11 mouse cellular contexts compared by ENCODE assay signal in genomic region chr1:86473109-86473760, GRCm38 (mm10). TPM values are rescaled to one million over a fixed set of nuclear protein-coding genes. Genes with fewer than 3 reads are reported as not detected.
A peak's percentile ranks its signal among the peaks of the same experiment; 100 is the strongest.
DNase-seq lines count a peak whose midpoint lies in the region; ATAC-seq and TF ChIP-seq lines count a peak whose summit lies in the region.
"Had no signal": no experiment of that assay in that cellular context is flagged by ENCODE, and none has a peak within 500 bp of the region (broad histone marks: within the 10 kb centered on the region; RNA-seq: fewer than 3 reads in every experiment).

No protein-coding gene starts in this region.

- H3K27me3 ChIP-seq in hindbrain, embryonic 10.5 days (ENCODE audit: insufficient read depth, poor library complexity, severe bottlenecking), result no peaks in the 10 kb centered on the region
- H3K27me3 ChIP-seq in hindbrain, embryonic 14.5 days (ENCODE audit: control insufficient read depth, insufficient read depth, low read length), result no peaks in the 10 kb centered on the region
- no peaks in the 10 kb centered on the region for H3K27me3 ChIP-seq in embryonic facial prominence, embryonic 15.5 days
- H3K27me3 ChIP-seq: megakaryocyte, embryonic 14.5 days had no signal

- in situ Hi-C loops in ES-E14 (cut with MboI; ENCODE audit: low sequenced_read_pairs in 2 of 2, unreplicated experiment in 2 of 2), result no loop called here

- no peak overlapping the region for H3K4me2 ChIP-seq in hindbrain, embryonic 14.5 days (replicated peaks)
- no peak overlapping the region for H3K4me2 ChIP-seq in embryonic facial prominence, embryonic 15.5 days (replicated peaks)

- no peak for ATAC-seq in hindbrain, embryonic 14.5 days (ENCODE audit: low FRiP score)
- ATAC-seq in embryonic facial prominence, embryonic 15.5 days (ENCODE audit: insufficient number of reproducible peaks, low FRiP score, low TSS enrichment, low read depth), result no peak

- 94% methylated on average over 18 of the region's 18 CpGs for WGBS in hindbrain, embryonic 10.5 days
- WGBS in hindbrain, embryonic 14.5 days, result 94% methylated on average over 18 of the region's 18 CpGs
- 89% methylated on average over 18 of the region's 18 CpGs for WGBS in embryonic facial prominence, embryonic 15.5 days
- 82% methylated on average over 17 of the region's 18 CpGs for WGBS in macrophage (ENCODE audit: missing documents)

- peak overlapping the region; percentile 86 for H3K27ac ChIP-seq in hindbrain, embryonic 10.5 days
- H3K27ac ChIP-seq in hindbrain, embryonic 14.5 days, result no peak overlapping the region
- H3K27ac ChIP-seq in ES-E14 (ENCODE audit: insufficient read depth, low read depth, low read length, poor library complexity, severe bottlenecking) (peak overlapping the region; percentile 89; the same call in 1 of the 2 replicates), macrophage (peak overlapping the region; percentile 84)
- peak overlapping the region; percentile 95 for H3K27ac ChIP-seq in embryonic facial prominence, embryonic 15.5 days (replicated peaks)

- H3K36me3 ChIP-seq in hindbrain, embryonic 10.5 days, result no peaks in the 10 kb centered on the region
- no peaks in the 10 kb centered on the region for H3K36me3 ChIP-seq in hindbrain, embryonic 14.5 days (replicated peaks; ENCODE audit: control insufficient read depth, insufficient read depth)
- H3K36me3 ChIP-seq in ES-E14 (ENCODE audit: control insufficient read depth, insufficient read depth, low read length, poor library complexity, severe bottlenecking), result no peaks in the 10 kb centered on the region
- no peaks in the 10 kb centered on the region for H3K36me3 ChIP-seq in embryonic facial prominence, embryonic 15.5 days
- no peaks in the 10 kb centered on the region for H3K36me3 ChIP-seq in macrophage (ENCODE audit: inconsistent target)

- no peaks in the 10 kb centered on the region for H3K9me3 ChIP-seq in hindbrain, embryonic 10.5 days
- H3K9me3 ChIP-seq in hindbrain, embryonic 14.5 days (ENCODE audit: control insufficient read depth, low read length), result no peaks in the 10 kb centered on the region
- no peaks in the 10 kb centered on the region for H3K9me3 ChIP-seq in ES-E14 (ENCODE audit: control insufficient read depth, insufficient read depth, low read depth, low read length)
- H3K9me3 ChIP-seq in embryonic facial prominence, embryonic 15.5 days (replicated peaks), result no peaks in the 10 kb centered on the region

- no peak overlapping the region for H3K9ac ChIP-seq in hindbrain, embryonic 14.5 days
- peak overlapping the region; percentile 66; the same call in 1 of the 2 replicates for H3K9ac ChIP-seq in ES-E14 (ENCODE audit: insufficient read depth, low read depth, low read length, poor library complexity, severe bottlenecking)
- H3K9ac ChIP-seq in embryonic facial prominence, embryonic 15.5 days, result no peak overlapping the region

- no peak overlapping the region for H3K4me3 ChIP-seq in hindbrain, embryonic 10.5 days
- no peak overlapping the region for H3K4me3 ChIP-seq in hindbrain, embryonic 14.5 days (replicated peaks; ENCODE audit: low read length)
- H3K4me3 ChIP-seq in ES-E14 (ENCODE audit: insufficient read depth in 1 of 2, low read depth in 1 of 2, low read length in 2 of 2, poor library complexity in 1 of 2, severe bottlenecking in 1 of 2) (peak overlapping the region; percentile 43 to 66; a peak in 2 of 4 replicates), macrophage (ENCODE audit: inconsistent target) (no peak overlapping the region)
- H3K4me3 ChIP-seq in embryonic facial prominence, embryonic 15.5 days (replicated peaks), result no peak overlapping the region

- no peaks in the 10 kb centered on the region for H3K79me2 ChIP-seq in macrophage (ENCODE audit: inconsistent target)

- no peak for DNase-seq in hindbrain, embryonic 10.5 days (ENCODE audit: low spot score)
- DNase-seq in hindbrain, embryonic 14.5 days (ENCODE audit: low spot score), result no peak
- no peak for DNase-seq in ES-E14 (ENCODE audit: low read depth, low spot score)
- DNase-seq in cerebellum, adult 8-10 months, result no peak
- no peak for DNase-seq in natural killer cell, adult 2 months (ENCODE audit: low spot score in 2 of 2)
- DNase-seq in cerebellum, adult 11 months, result no peak

- peaks cover 19% of the 10 kb centered on the region for H3K4me1 ChIP-seq in hindbrain, embryonic 10.5 days (replicated peaks)
- H3K4me1 ChIP-seq in hindbrain, embryonic 14.5 days (replicated peaks; ENCODE audit: control insufficient read depth, insufficient read depth, low read length), result peaks cover 7% of the 10 kb centered on the region
- H3K4me1 ChIP-seq in ES-E14 (ENCODE audit: control insufficient read depth in 2 of 2, insufficient read depth in 2 of 2, low read length in 2 of 2, poor library complexity in 1 of 2), result peaks cover 3 to 4% of the 10 kb centered on the region in 2 experiments; a peak in 2 of 4 replicates
- peaks cover 23% of the 10 kb centered on the region for H3K4me1 ChIP-seq in embryonic facial prominence, embryonic 15.5 days

TF ChIP-seq in ES-E14, 5 proteins besides CTCF, POLR2A, EP300 and RAD21:
- TF ChIP-seq ZNF384 (IDR thresholded peaks at IDR 0.05; ENCODE audit: low read depth, low read length) (peak; percentile 52; the same call in 1 of the 2 replicates), CHD2 (IDR thresholded peaks at IDR 0.05; ENCODE audit: low read depth, low read length) (no peak)

RNA-seq across cellular contexts. Expression of gene Tex44, which starts 47.1 kb away (rescaled TPM):
- polyA plus RNA-seq in hindbrain, embryonic 10.5 days (2016; fragmentation: Nextera tagmentation; extraction: Ambion mirVana), result not detected in 2 replicates
- polyA plus RNA-seq in hindbrain, embryonic 14.5 days (2014; fragmentation: Nextera tagmentation; extraction: Ambion mirVana), result not detected in 2 replicates
- 0.11 TPM in 1 of 2 replicates, not detected in the other for total RNA-seq in ES-E14 (2012; rRNA removed)
- not detected in 2 replicates for polyA plus RNA-seq in embryonic facial prominence, embryonic 15.5 days (2015; fragmentation: Nextera tagmentation; extraction: Ambion mirVana)
- not detected for total RNA-seq in macrophage (2018; cell fraction: chromatin; rRNA removed)
- not detected for total RNA-seq in macrophage (2018; cell fraction: cytosol; rRNA removed)
- not detected for total RNA-seq in macrophage (2018; cell fraction: nucleus; rRNA removed)
- polyA plus RNA-seq in macrophage (2018), result not detected in 3 replicates
- polyA plus RNA-seq: forebrain, embryonic 14.5 days; large intestine, adult 2 months had no signal

RNA-seq across cellular contexts. Expression of gene Nmur1, which starts 47.2 kb away (rescaled TPM):
- 0.12 TPM in 1 of 2 replicates, not detected in the other for polyA plus RNA-seq in hindbrain, embryonic 10.5 days (2016; fragmentation: Nextera tagmentation; extraction: Ambion mirVana)
- polyA plus RNA-seq in hindbrain, embryonic 14.5 days (2014; fragmentation: Nextera tagmentation; extraction: Ambion mirVana), result not detected in 2 replicates
- 0.18 TPM in 1 of 2 replicates, not detected in the other for total RNA-seq in ES-E14 (2012; rRNA removed)
- polyA plus RNA-seq in embryonic facial prominence, embryonic 15.5 days (2015; fragmentation: Nextera tagmentation; extraction: Ambion mirVana), result not detected in 2 replicates
- total RNA-seq in macrophage (2018; cell fraction: chromatin; rRNA removed), result not detected
- total RNA-seq in macrophage (2018; cell fraction: cytosol; rRNA removed), result under 1 TPM in 1 of 26 experiments, not detected in 25; 0.44 TPM
- not detected for total RNA-seq in macrophage (2018; cell fraction: nucleus; rRNA removed)
- polyA plus RNA-seq in macrophage (2018), result not detected in 3 replicates
- polyA plus RNA-seq: forebrain, embryonic 14.5 days had no signal

RNA-seq across cellular contexts. Expression of gene Ptma, which starts 53.3 kb away (rescaled TPM):
- polyA plus RNA-seq in hindbrain, embryonic 10.5 days (2016; fragmentation: Nextera tagmentation; extraction: Ambion mirVana), result 2,611 and 3,050 TPM in 2 replicates
- 1,567 and 1,692 TPM in 2 replicates for polyA plus RNA-seq in hindbrain, embryonic 14.5 days (2014; fragmentation: Nextera tagmentation; extraction: Ambion mirVana)
- 2,106 and 2,587 TPM in 2 replicates for total RNA-seq in ES-E14 (2012; rRNA removed)
- 1,945 and 2,079 TPM in 2 replicates for polyA plus RNA-seq in embryonic facial prominence, embryonic 15.5 days (2015; fragmentation: Nextera tagmentation; extraction: Ambion mirVana)
- 100 to 1,000 TPM in 1 of 26 experiments, 10 to 100 TPM in 25; 14.8 to 195 (median 44.0) TPM for total RNA-seq in macrophage (2018; cell fraction: chromatin; rRNA removed)
- 100 to 1,000 TPM; 533 to 930 (median 702) TPM for total RNA-seq in macrophage (2018; cell fraction: cytosol; rRNA removed)
- 100 to 1,000 TPM; 100 to 475 (median 211) TPM for total RNA-seq in macrophage (2018; cell fraction: nucleus; rRNA removed)
- 808 to 1,710 TPM (median 1,042 TPM) in 3 replicates for polyA plus RNA-seq in macrophage (2018)

Comparison
In these comparisons a context has a peak if more than half of its experiments do, and no peak if none do; other contexts are left out.
1. H3K4me3 ChIP-seq: peak in ES-E14 (2 of 2); none in hindbrain, embryonic 10.5 days (single experiment), hindbrain, embryonic 14.5 days (single experiment), embryonic facial prominence, embryonic 15.5 days (single experiment) and macrophage (single experiment).